In the genomic region with DNA sequence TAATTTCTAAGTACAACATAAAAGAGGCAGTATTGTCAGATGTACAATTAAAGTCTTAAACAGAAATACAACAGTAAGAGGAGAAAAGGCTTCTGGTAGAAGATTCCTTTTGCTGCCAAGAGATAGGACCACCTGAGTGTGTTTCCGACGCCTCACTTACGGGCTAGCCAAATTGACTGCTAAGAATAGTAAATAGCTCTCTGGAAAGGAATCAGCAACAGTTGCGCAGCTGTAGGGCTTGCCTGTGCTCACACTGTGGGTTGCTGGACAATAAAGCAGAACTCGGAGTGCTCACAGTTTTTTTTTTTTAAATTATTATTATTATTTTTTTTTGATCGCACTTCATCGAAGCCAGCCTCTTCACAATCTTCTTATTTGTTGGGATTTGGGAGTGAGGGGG, we compare ENCODE assay signal across 26 mouse cellular contexts.
A peak's percentile ranks its signal among the peaks of the same experiment; 100 is the strongest.
DNase-seq lines count a peak whose midpoint lies in the region; ATAC-seq and TF ChIP-seq lines count a peak whose summit lies in the region.
"Had no signal": no experiment of that assay in that cellular context is flagged by ENCODE, and none has a peak within 500 bp of the region (broad histone marks: within the 10 kb centered on the region; RNA-seq: fewer than 3 reads in every experiment).

No protein-coding gene starts in this region.

- no peak for TF ChIP-seq CTCF in hindbrain, postnatal 0 days (IDR thresholded peaks at IDR 0.05; ENCODE audit: low read depth)

- no peak overlapping the region for H3K4me2 ChIP-seq in hindbrain, postnatal 0 days (ENCODE audit: low read depth, low read length)
- no peak overlapping the region for H3K4me2 ChIP-seq in hindbrain, embryonic 13.5 days
- H3K4me2 ChIP-seq in heart, embryonic 13.5 days = no peak overlapping the region
- H3K4me2 ChIP-seq: embryonic facial prominence, embryonic 13.5 days; forebrain, embryonic 12.5 days; kidney, embryonic 15.5 days; liver, embryonic 15.5 days; neural tube, embryonic 15.5 days; stomach, embryonic 15.5 days had no signal

- no peak overlapping the region for H3K9ac ChIP-seq in hindbrain, postnatal 0 days (replicated peaks; ENCODE audit: low read length)
- H3K9ac ChIP-seq in hindbrain, embryonic 13.5 days = no peak overlapping the region
- H3K9ac ChIP-seq in heart, embryonic 13.5 days = peak overlapping the region; percentile 37; the same call in 1 of the 2 replicates
- H3K9ac ChIP-seq: embryonic facial prominence, embryonic 13.5 days; forebrain, embryonic 12.5 days; kidney, embryonic 15.5 days; liver, embryonic 15.5 days; neural tube, embryonic 15.5 days; stomach, embryonic 15.5 days had no signal

- H3K27me3 ChIP-seq in hindbrain, postnatal 0 days (ENCODE audit: insufficient read depth, low read length) = no peaks in the 10 kb centered on the region
- H3K27me3 ChIP-seq in hindbrain, embryonic 13.5 days = no peaks in the 10 kb centered on the region
- H3K27me3 ChIP-seq in heart, embryonic 13.5 days (replicated peaks) = no peaks in the 10 kb centered on the region
- no peaks in the 10 kb centered on the region for H3K27me3 ChIP-seq in limb, embryonic 10.5 days (ENCODE audit: low read depth, poor library complexity, severe bottlenecking)
- H3K27me3 ChIP-seq: embryonic facial prominence, embryonic 13.5 days; forebrain, embryonic 12.5 days; kidney, embryonic 15.5 days; liver, embryonic 15.5 days; neural tube, embryonic 15.5 days; stomach, embryonic 15.5 days had no signal

- DNase-seq in cerebellum, postnatal 14 days = peak; percentile 23 to 49
- no peak for DNase-seq in cerebellum, adult 9-11 months
- DNase-seq in hindbrain, postnatal 0 days (ENCODE audit: low spot score) = peak; percentile 25
- peak; percentile 17 for DNase-seq in limb, embryonic 10.5 days (ENCODE audit: low spot score)
- DNase-seq in kidney, postnatal 4 days = no peak
- DNase-seq in embryo, embryonic 10 days (ENCODE audit: low spot score) = no peak
- DNase-seq: adrenal gland, postnatal 14 days; embryo, embryonic 11 days; layer of hippocampus, adult 9-11 months; liver; thymus, adult 18-20 months; thymus, postnatal 36 days had no signal

- no peak overlapping the region for H3K27ac ChIP-seq in hindbrain, postnatal 0 days
- no peak overlapping the region for H3K27ac ChIP-seq in hindbrain, embryonic 13.5 days
- peak overlapping the region; percentile 78 for H3K27ac ChIP-seq in heart, embryonic 13.5 days (replicated peaks)
- H3K27ac ChIP-seq in limb, embryonic 10.5 days = no peak overlapping the region
- H3K27ac ChIP-seq: embryonic facial prominence, embryonic 13.5 days; forebrain, embryonic 12.5 days; hindbrain, embryonic 10.5 days; kidney, embryonic 15.5 days; liver, embryonic 15.5 days; macrophage; midbrain, embryonic 10.5 days; neural tube, embryonic 15.5 days; stomach, embryonic 15.5 days had no signal

- no peaks in the 10 kb centered on the region; the same call in 1 of the 2 replicates for H3K4me1 ChIP-seq in hindbrain, postnatal 0 days (ENCODE audit: insufficient read depth, low read length)
- no peaks in the 10 kb centered on the region; the same call in 1 of the 2 replicates for H3K4me1 ChIP-seq in hindbrain, embryonic 13.5 days (replicated peaks)
- H3K4me1 ChIP-seq in heart, embryonic 13.5 days = peaks cover 68% of the 10 kb centered on the region
- peaks cover 4% of the 10 kb centered on the region; the same call in 1 of the 2 replicates for H3K4me1 ChIP-seq in limb, embryonic 10.5 days
- H3K4me1 ChIP-seq: embryonic facial prominence, embryonic 13.5 days; hindbrain, embryonic 10.5 days; kidney, embryonic 15.5 days; liver, embryonic 15.5 days; midbrain, embryonic 10.5 days; neural tube, embryonic 15.5 days; stomach, embryonic 15.5 days had no signal

- WGBS in hindbrain, postnatal 0 days = 63% methylated on average over 7 of the region's 7 CpGs
- WGBS in hindbrain, embryonic 13.5 days = 94% methylated on average over 7 of the region's 7 CpGs
- WGBS in heart, embryonic 13.5 days = 54% methylated on average over 7 of the region's 7 CpGs
- 85% methylated on average over 7 of the region's 7 CpGs for WGBS in limb, embryonic 10.5 days

- no peaks in the 10 kb centered on the region for H3K36me3 ChIP-seq in hindbrain, postnatal 0 days (ENCODE audit: insufficient read depth, low read length)
- peaks cover 8% of the 10 kb centered on the region; the same call in 1 of the 2 replicates for H3K36me3 ChIP-seq in hindbrain, embryonic 13.5 days
- H3K36me3 ChIP-seq in heart, embryonic 13.5 days = peaks cover 14% of the 10 kb centered on the region
- peaks cover 13% of the 10 kb centered on the region for H3K36me3 ChIP-seq in limb, embryonic 10.5 days
- H3K36me3 ChIP-seq: embryonic facial prominence, embryonic 13.5 days; kidney, embryonic 15.5 days; liver, embryonic 15.5 days; neural tube, embryonic 15.5 days; stomach, embryonic 15.5 days had no signal

- no peaks in the 10 kb centered on the region for H3K9me3 ChIP-seq in hindbrain, postnatal 0 days (ENCODE audit: low read length)
- no peaks in the 10 kb centered on the region for H3K9me3 ChIP-seq in hindbrain, embryonic 13.5 days
- H3K9me3 ChIP-seq in heart, embryonic 13.5 days = no peaks in the 10 kb centered on the region
- no peaks in the 10 kb centered on the region for H3K9me3 ChIP-seq in limb, embryonic 10.5 days (replicated peaks)
- H3K9me3 ChIP-seq: embryonic facial prominence, embryonic 13.5 days; forebrain, embryonic 12.5 days; hindbrain, embryonic 10.5 days; kidney, embryonic 15.5 days; liver, embryonic 15.5 days; midbrain, embryonic 10.5 days; neural tube, embryonic 15.5 days; stomach, embryonic 15.5 days had no signal

- H3K4me3 ChIP-seq in hindbrain, postnatal 0 days (ENCODE audit: low read length) = no peak overlapping the region
- no peak overlapping the region for H3K4me3 ChIP-seq in hindbrain, embryonic 13.5 days
- no peak overlapping the region for H3K4me3 ChIP-seq in heart, embryonic 13.5 days
- H3K4me3 ChIP-seq in limb, embryonic 10.5 days = no peak overlapping the region
- H3K4me3 ChIP-seq: embryonic facial prominence, embryonic 13.5 days; erythroblast, embryonic 14.5 days; forebrain, embryonic 12.5 days; hindbrain, embryonic 10.5 days; kidney, embryonic 15.5 days; liver, embryonic 15.5 days; midbrain, embryonic 10.5 days; neural tube, embryonic 15.5 days; stomach, embryonic 15.5 days had no signal

- no peak for ATAC-seq in hindbrain, postnatal 0 days
- ATAC-seq in hindbrain, embryonic 13.5 days (ENCODE audit: low FRiP score) = no peak
- ATAC-seq in heart, embryonic 13.5 days (ENCODE audit: extremely low read depth, insufficient number of reproducible peaks, low FRiP score, low TSS enrichment) = peak; percentile 47; the same call in 1 of the 2 replicates
- ATAC-seq: CD4-positive, CD25-positive, alpha-beta regulatory T cell, adult 4 months; intestine, postnatal 0 days had no signal

Comparison
In these comparisons a context has a peak if more than half of its experiments do, and no peak if none do; other contexts are left out.
1. DNase-seq: peak in cerebellum, postnatal 14 days (2 of 2), hindbrain, postnatal 0 days (single experiment) and limb, embryonic 10.5 days (single experiment); none in cerebellum, adult 9-11 months (single experiment), kidney, postnatal 4 days (0 of 2) and embryo, embryonic 10 days (single experiment).